Mouse (Mus musculus) megakaryocyte-erythroid progenitor cell, adult 5-6 weeks (primary cell): ENCODE measurements around the gene Atp9a. TPM values are rescaled to one million over a fixed set of nuclear protein-coding genes. Genes with fewer than 3 reads are reported as not detected.

ENCODE experiments used
- ATAC-seq: replicated peaks from 2 replicates; pipeline ENCODE4 v1.8.0; 2016; ENCODE audit warnings: mild to moderate bottlenecking, inconsistent platforms; ENCODE audit not compliant: severe bottlenecking, poor library complexity, low FRiP score, low TSS enrichment
- total RNA-seq, 2 experiments: library from RNA; stranded (forward) in 1 of 2; stranded (reverse) in 1 of 2; fragments of 200-1000, 215-1000 nt in 1 of 2; fragments of >200 nt in 1 of 2; fragmentation: Nextera tagmentation in 1 of 2; gene quantifications; 2 replicates each; pipeline ENCODE4 v1.2.3; 2014 to 2017

Atp9a gene
- total RNA-seq, 2 experiments from 2014 or later, result not detected

- peak; percentile 32 for ATAC-seq
These were observed 743 bp downstream of the Atp9a start for GRCm38 (mm10) chr2:168741273-168742058.

DNA sequence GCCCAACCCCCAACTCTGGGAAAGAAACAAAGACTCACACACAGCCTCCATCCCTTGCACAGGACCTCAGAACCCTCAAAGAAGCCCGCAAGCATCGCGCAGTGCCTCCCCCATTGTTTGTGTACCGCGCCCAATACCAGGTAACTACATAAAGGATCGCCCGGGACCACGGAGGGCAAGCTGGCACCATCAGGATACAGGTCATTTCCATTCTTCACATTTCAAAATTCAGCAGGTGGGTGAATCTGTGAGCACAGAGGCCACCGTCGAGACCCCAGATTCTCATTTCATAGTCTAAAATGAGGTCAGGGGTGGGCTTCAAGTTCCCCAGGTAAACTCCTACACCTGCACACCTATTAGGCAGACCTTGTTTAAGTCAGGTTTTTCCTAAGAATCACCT lies 1.7 kb downstream of the Atp9a start:
- ATAC-seq, result no peak

DNA sequence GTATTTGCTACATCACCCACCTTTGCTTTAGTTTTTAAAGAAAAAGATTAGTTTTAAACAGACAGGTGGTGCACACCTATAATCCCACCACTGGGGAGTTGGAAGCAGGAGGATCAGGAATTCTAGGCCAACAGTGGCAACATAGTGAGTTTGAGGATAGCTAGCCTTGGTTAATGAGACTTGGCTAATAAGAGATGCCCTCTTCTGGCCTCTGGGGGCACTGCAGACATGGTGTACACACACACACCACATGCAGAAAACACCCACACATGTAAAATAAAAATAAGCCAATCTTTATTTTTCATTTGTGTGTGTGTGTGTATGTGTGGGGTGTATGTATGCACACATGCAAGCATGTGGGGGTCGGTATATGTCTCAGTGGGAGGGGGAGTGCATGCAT lies 3.4 kb downstream of the Atp9a start:
- ATAC-seq, result no peak

GRCm38 (mm10) chr2:168737878-168738277 lies 4.3 kb downstream of the Atp9a start:
- ATAC-seq, result no peak

DNA sequence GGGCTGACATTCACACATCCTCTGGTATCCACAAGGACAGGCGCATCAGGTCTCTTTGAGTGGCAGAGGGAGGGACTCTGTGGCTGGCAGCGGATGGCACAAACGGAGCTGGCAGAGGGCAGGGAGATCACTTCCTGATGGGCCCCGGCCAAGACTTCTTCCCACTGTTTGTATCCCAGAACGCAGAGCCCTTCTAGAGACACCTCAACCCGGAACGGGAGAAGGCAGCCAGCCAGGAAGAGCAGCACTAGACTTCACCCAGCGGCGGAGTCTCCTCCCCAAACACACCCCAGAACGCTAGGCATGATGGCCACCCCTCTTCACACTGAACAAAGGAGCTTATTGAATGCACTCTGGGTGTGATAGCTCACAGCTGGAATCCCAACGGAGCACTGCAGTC lies 8.2 kb downstream of the Atp9a start:
- no peak for ATAC-seq

- ATAC-seq, result no peak
These were observed 11.0 kb downstream of the Atp9a start for GRCm38 (mm10) chr2:168731258-168731657.

DNA sequence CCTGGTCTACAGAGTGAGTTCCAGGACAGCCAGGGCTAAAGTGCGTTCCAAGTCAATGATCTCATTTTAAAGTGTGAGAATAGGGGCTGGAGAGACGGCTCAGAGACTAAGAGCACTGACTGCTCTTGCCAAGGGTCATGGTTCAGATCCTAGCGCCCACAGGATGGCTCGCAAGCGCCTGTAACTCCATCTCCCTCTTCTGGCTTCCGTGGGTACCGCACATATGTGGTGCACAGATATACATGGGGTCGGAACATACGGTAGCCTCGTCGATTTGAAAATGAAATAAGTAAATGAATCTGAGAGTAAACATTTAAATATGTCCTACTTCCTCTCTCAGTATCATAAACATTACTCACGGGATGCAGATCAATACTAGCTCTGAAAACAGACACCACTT lies 12.5 kb downstream of the Atp9a start:
- no peak for ATAC-seq

GRCm38 (mm10) chr2:168728045-168728444 lies 14.2 kb downstream of the Atp9a start:
- ATAC-seq, result no peak

- no peak for ATAC-seq
These were observed 16.2 kb downstream of the Atp9a start for GRCm38 (mm10) chr2:168726007-168726406.

GRCm38 (mm10) chr2:168721313-168721712 lies 20.9 kb downstream of the Atp9a start:
- ATAC-seq, result no peak

DNA sequence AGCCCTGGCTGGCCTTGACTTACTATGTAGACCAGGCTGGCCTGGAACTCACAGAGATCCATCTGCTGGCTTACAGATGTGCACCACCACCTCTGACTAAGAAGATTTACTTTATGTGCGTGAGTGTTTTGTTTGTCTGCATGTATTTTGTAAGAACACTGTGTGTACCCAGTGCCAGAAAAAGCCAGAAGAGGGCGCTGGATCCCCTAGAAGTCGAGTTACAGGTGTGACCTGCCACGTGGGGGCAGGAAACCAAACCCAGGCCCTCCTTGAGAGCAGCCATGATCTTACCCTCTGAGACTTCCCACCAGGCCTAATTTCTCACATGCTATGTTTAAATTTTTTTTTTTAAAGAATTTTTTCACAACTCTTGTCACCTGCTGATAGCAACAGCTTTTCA lies 22.5 kb downstream of the Atp9a start:
- no peak for ATAC-seq

DNA sequence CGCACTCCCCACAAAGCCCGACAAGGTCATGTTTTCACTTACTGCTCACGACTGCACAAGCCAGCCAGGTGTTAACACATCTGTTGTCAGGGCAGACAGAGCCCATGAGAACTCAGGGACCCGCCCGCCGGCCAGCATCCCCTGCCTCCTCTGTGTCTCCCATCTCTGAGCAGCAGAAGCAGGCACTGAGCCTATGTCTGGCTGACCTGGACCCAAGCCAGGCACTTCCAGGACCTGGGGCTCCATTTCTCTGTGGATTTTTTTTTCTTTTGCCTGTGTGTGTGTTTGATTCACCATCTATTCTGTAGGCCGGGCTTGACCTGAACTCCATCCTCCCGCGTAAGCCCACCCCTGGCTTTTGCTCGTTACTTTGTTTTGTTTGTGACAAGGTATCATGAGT lies 23.5 kb downstream of the Atp9a start:
- ATAC-seq, result no peak

GRCm38 (mm10) chr2:168718267-168718666 lies 23.9 kb downstream of the Atp9a start:
- ATAC-seq, result no peak

GRCm38 (mm10) chr2:168712199-168713176 lies 29.7 kb downstream of the Atp9a start:
- ATAC-seq, result no peak

- ATAC-seq, result 0 out of 2 replicates have a peak, but pooled peaks have one; percentile 37
These were observed 31.2 kb downstream of the Atp9a start for GRCm38 (mm10) chr2:168710979-168711378.

- ATAC-seq, result no peak
These were observed 34.4 kb downstream of the Atp9a start for GRCm38 (mm10) chr2:168707766-168708165.

GRCm38 (mm10) chr2:168702266-168702665 lies 39.9 kb downstream of the Atp9a start:
- ATAC-seq, result no peak

- ATAC-seq, result no peak
These were observed 47.2 kb downstream of the Atp9a start for GRCm38 (mm10) chr2:168695027-168695403.

DNA sequence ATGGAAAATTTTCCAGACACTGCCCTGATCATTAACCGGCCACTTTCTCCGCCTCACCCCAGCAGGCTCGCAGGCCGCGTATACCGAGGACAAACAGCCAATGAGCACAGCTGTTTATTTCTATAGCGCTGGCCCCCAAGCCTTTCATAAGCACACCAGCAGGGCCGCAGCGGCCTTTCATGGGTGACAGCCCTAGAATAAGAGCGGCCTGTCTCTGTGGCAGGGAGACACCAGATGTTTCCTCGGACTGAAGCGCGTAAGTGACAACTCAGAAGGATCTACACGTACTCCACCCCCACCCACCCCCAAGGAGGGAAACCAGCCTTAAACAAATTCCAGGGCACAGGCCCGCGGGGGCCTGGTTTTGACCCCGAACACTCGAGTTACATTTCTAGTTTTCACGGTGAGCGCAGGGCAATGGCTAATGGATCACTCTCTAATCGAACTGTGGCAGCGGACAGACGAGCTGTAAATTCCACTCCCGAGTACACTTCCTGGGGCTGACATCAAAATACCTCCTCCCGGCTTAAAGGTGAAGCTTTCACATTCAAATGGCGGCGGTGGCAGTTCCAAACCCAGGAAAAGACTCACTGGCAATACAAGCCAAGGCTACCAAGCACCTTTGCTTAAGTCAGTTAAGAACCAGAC lies 47.7 kb downstream of the Atp9a start:
- no peak for ATAC-seq

DNA sequence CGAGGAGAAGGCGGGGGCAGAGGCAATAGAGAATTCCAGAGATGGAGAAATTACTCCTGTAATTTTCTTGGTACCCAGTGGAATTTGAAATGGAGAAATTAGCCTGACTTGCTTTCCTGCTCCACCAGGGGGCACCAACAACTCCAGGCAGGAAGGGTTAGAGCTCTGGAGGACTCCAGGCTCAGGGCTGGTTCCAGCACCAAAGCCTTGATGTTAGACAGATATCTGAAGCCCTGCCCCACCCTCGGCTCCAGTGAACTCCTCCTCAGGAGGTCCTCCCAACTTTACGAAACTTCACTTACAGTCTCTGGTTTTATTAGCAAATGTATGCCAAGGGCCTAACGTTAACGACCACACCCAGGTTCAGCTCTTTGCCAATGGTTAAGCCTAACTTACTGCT lies 50.4 kb downstream of the Atp9a start:
- peak; percentile 82 for ATAC-seq
